Mouse (Mus musculus): ENCODE measurements around the gene Ccl28. TPM values are rescaled to one million over a fixed set of nuclear protein-coding genes. Genes with fewer than 3 reads are reported as not detected.
A peak's percentile ranks its signal among the peaks of the same experiment; 100 is the strongest.
"Not testable (repeated sequence)": the region's sequence is repeated elsewhere in the genome, so short reads cannot be mapped to it uniquely, and the experiment has no call there.

Ccl28 gene
- polyA plus RNA-seq, 1 experiment, result 0.17 TPM

- no peak overlapping the region for H3K27ac ChIP-seq (ENCODE audit: insufficient read depth, low read length)
- TF ChIP-seq CTCF (IDR thresholded peaks at IDR 0.05; ENCODE audit: extremely low read depth, insufficient read depth, low read length) (no peak), POLR2A (IDR thresholded peaks at IDR 0.05; ENCODE audit: extremely low read depth, insufficient read depth, low read length) (no peak)
Observed at GRCm38 (mm10) chr13:119684416-119685177, 61.0 kb downstream of the Ccl28 start.

GRCm38 (mm10) chr13:119689709-119690038 is 66.1 kb downstream of the Ccl28 start:
- H3K27ac ChIP-seq (ENCODE audit: insufficient read depth, low read length), result no peak overlapping the region
- TF ChIP-seq CTCF (IDR thresholded peaks at IDR 0.05; ENCODE audit: extremely low read depth, insufficient read depth, low read length) (no peak), POLR2A (IDR thresholded peaks at IDR 0.05; ENCODE audit: extremely low read depth, insufficient read depth, low read length) (peak; percentile 49; the same call in 1 of the 2 replicates)
- H3K4me1 ChIP-seq (ENCODE audit: control insufficient read depth, insufficient read depth, low read length), result peaks cover 6% of the 10 kb centered on the region
- peak overlapping the region; percentile 88 for H3K4me3 ChIP-seq (ENCODE audit: insufficient read depth, low read length)

More at GRCm38 (mm10) chr13:119684416-119685177, 61.0 kb downstream of the Ccl28 start:
- Histone ChIP-seq H3K4me1 (ENCODE audit: control insufficient read depth, insufficient read depth, low read length) (peaks cover 2% of the 10 kb centered on the region; the same call in 1 of the 2 replicates), H3K4me3 (ENCODE audit: insufficient read depth, low read length) (no peak overlapping the region)

GRCm38 (mm10) chr13:119690039-119690728 is 66.6 kb downstream of the Ccl28 start, which contains the start of gene Hmgcs1:
Hmgcs1 (plus strand) TSS chr13:119690379.
- Histone ChIP-seq H3K27ac (ENCODE audit: insufficient read depth, low read length) (peak within 1 kb of the TSS; percentile 90), H3K4me1 (ENCODE audit: control insufficient read depth, insufficient read depth, low read length) (peaks cover 8% of the 10 kb centered on the region), H3K4me3 (ENCODE audit: insufficient read depth, low read length) (peak within 1 kb of the TSS; percentile 88)
- TF ChIP-seq CTCF (IDR thresholded peaks at IDR 0.05; ENCODE audit: extremely low read depth, insufficient read depth, low read length), result no peak
- peak; percentile 96 for TF ChIP-seq POLR2A (IDR thresholded peaks at IDR 0.05; ENCODE audit: extremely low read depth, insufficient read depth, low read length)

GRCm38 (mm10) chr13:119690876-119691620 is 67.4 kb downstream of the Ccl28 start:
- H3K4me1 ChIP-seq (ENCODE audit: control insufficient read depth, insufficient read depth, low read length), result peaks cover 8% of the 10 kb centered on the region
- peak overlapping the region; percentile 90 for H3K27ac ChIP-seq (ENCODE audit: insufficient read depth, low read length)
- TF ChIP-seq POLR2A (IDR thresholded peaks at IDR 0.05; ENCODE audit: extremely low read depth, insufficient read depth, low read length) (no peak), CTCF (IDR thresholded peaks at IDR 0.05; ENCODE audit: extremely low read depth, insufficient read depth, low read length) (no peak)
- H3K4me3 ChIP-seq (ENCODE audit: insufficient read depth, low read length), result peak overlapping the region; percentile 88

- H3K4me3 ChIP-seq (ENCODE audit: insufficient read depth, low read length), result peak overlapping the region; percentile 88; the same call in 1 of the 2 replicates
- H3K4me1 ChIP-seq (ENCODE audit: control insufficient read depth, insufficient read depth, low read length), result not testable (repeated sequence)
Observed at GRCm38 (mm10) chr13:119691958-119692357, 68.3 kb downstream of the Ccl28 start.

GRCm38 (mm10) chr13:119695676-119696075 is 72.1 kb downstream of the Ccl28 start:
- H3K27ac ChIP-seq (ENCODE audit: insufficient read depth, low read length), result no peak overlapping the region
- TF ChIP-seq POLR2A (IDR thresholded peaks at IDR 0.05; ENCODE audit: extremely low read depth, insufficient read depth, low read length), result no peak
- TF ChIP-seq CTCF (IDR thresholded peaks at IDR 0.05; ENCODE audit: extremely low read depth, insufficient read depth, low read length), result no peak
- H3K4me1 ChIP-seq (ENCODE audit: control insufficient read depth, insufficient read depth, low read length), result peaks cover 12% of the 10 kb centered on the region
- no peak overlapping the region for H3K4me3 ChIP-seq (ENCODE audit: insufficient read depth, low read length)

More at GRCm38 (mm10) chr13:119691958-119692357, 68.3 kb downstream of the Ccl28 start:
- not testable (repeated sequence) for H3K27ac ChIP-seq (ENCODE audit: insufficient read depth, low read length)

GRCm38 (mm10) chr13:119696496-119696895 is 72.9 kb downstream of the Ccl28 start:
- H3K4me3 ChIP-seq (ENCODE audit: insufficient read depth, low read length), result no peak overlapping the region
- H3K4me1 ChIP-seq (ENCODE audit: control insufficient read depth, insufficient read depth, low read length), result peaks cover 10% of the 10 kb centered on the region; the same call in 1 of the 2 replicates
- TF ChIP-seq POLR2A (IDR thresholded peaks at IDR 0.05; ENCODE audit: extremely low read depth, insufficient read depth, low read length) (no peak), CTCF (IDR thresholded peaks at IDR 0.05; ENCODE audit: extremely low read depth, insufficient read depth, low read length) (no peak)
- H3K27ac ChIP-seq (ENCODE audit: insufficient read depth, low read length), result no peak overlapping the region

- Histone ChIP-seq H3K4me1 (ENCODE audit: control insufficient read depth, insufficient read depth, low read length) (peaks cover 8% of the 10 kb centered on the region; the same call in 1 of the 2 replicates), H3K27ac (ENCODE audit: insufficient read depth, low read length) (no peak overlapping the region), H3K4me3 (ENCODE audit: insufficient read depth, low read length) (no peak overlapping the region)
- TF ChIP-seq POLR2A (IDR thresholded peaks at IDR 0.05; ENCODE audit: extremely low read depth, insufficient read depth, low read length), result no peak
- TF ChIP-seq CTCF (IDR thresholded peaks at IDR 0.05; ENCODE audit: extremely low read depth, insufficient read depth, low read length), result no peak
Observed at GRCm38 (mm10) chr13:119698436-119698835, 74.8 kb downstream of the Ccl28 start.

Other genes starting within 250 kb of the Ccl28 start
- 52.6 and 54.8 TPM in 2 replicates for gene Paip1, start 195.2 kb upstream of the Ccl28 start, polyA plus RNA-seq (2012; rRNA removed)
- 58.9 and 68.4 TPM in 2 replicates for gene 4833420G17Rik, start 161.1 kb upstream of the Ccl28 start, polyA plus RNA-seq (2012; rRNA removed)
- 8.3 and 14.7 TPM in 2 replicates for gene Tmem267, start 135.8 kb upstream of the Ccl28 start, polyA plus RNA-seq (2012; rRNA removed)
- gene 3110070M22Rik, start 135.4 kb upstream of the Ccl28 start, polyA plus RNA-seq (2012; rRNA removed), result 0.84 and 2.3 TPM in 2 replicates
- gene Hmgcs1, start 66.6 kb downstream of the Ccl28 start, polyA plus RNA-seq (2012; rRNA removed), result 186 and 222 TPM in 2 replicates
- 7.0 and 7.4 TPM in 2 replicates for gene Nim1k, start 132.1 kb downstream of the Ccl28 start, polyA plus RNA-seq (2012; rRNA removed)
- 25.4 and 26.0 TPM in 2 replicates for gene Zfp131, start 167.1 kb downstream of the Ccl28 start, polyA plus RNA-seq (2012; rRNA removed)
- gene AF067063, start 206.4 kb downstream of the Ccl28 start, polyA plus RNA-seq (2012; rRNA removed), result not detected in 2 replicates
- not detected in 2 replicates for gene D13Ertd608e, start 212.2 kb downstream of the Ccl28 start, polyA plus RNA-seq (2012; rRNA removed)

Measured in cortical plate, adult 2 months (tissue).